ENCODE assay signal across 24 mouse cellular contexts in genomic region chr1:77339701-77340100, GRCm38 (mm10).
DNase-seq lines count a peak whose midpoint lies in the region; ATAC-seq and TF ChIP-seq lines count a peak whose summit lies in the region.
"Had no signal": no experiment of that assay in that cellular context is flagged by ENCODE, and none has a peak within 500 bp of the region (broad histone marks: within the 10 kb centered on the region; RNA-seq: fewer than 3 reads in every experiment).

No protein-coding gene starts in this region.

- ATAC-seq in kidney, postnatal 0 days (replicated peaks; ENCODE audit: low FRiP score, low read depth) = no peak
- ATAC-seq in kidney, embryonic 14.5 days (ENCODE audit: low FRiP score, low TSS enrichment) = no peak
- ATAC-seq: activated CD4-positive, CD25-positive, alpha-beta regulatory T cell, adult 4 months; CD4-positive, CD25-positive, alpha-beta regulatory T cell, adult 4 months; forebrain, embryonic 13.5 days; forebrain, embryonic 15.5 days; forebrain, postnatal 0 days had no signal

- H3K4me1 ChIP-seq in kidney, postnatal 0 days (replicated peaks; ENCODE audit: insufficient read depth, low read length) = no peaks in the 10 kb centered on the region
- peaks cover 13% of the 10 kb centered on the region for H3K4me1 ChIP-seq in kidney, embryonic 14.5 days (ENCODE audit: control insufficient read depth, insufficient read depth, low read length)
- peaks cover 38% of the 10 kb centered on the region for H3K4me1 ChIP-seq in embryonic facial prominence, embryonic 10.5 days

- no peak overlapping the region for H3K4me3 ChIP-seq in kidney, postnatal 0 days (replicated peaks; ENCODE audit: low read depth, low read length)
- no peak overlapping the region for H3K4me3 ChIP-seq in kidney, embryonic 14.5 days (ENCODE audit: low read length)
- H3K4me3 ChIP-seq in embryonic facial prominence, embryonic 10.5 days = no peak overlapping the region
- H3K4me3 ChIP-seq: embryonic facial prominence, embryonic 12.5 days; forebrain, embryonic 13.5 days; forebrain, embryonic 15.5 days had no signal

- WGBS in kidney, postnatal 0 days = 67% methylated on average over 5 of the region's 5 CpGs
- WGBS in kidney, embryonic 14.5 days = 63% methylated on average over 5 of the region's 5 CpGs
- 69% methylated on average over 5 of the region's 5 CpGs for WGBS in embryonic facial prominence, embryonic 10.5 days

- H3K9me3 ChIP-seq in kidney, postnatal 0 days (replicated peaks; ENCODE audit: low read length) = no peaks in the 10 kb centered on the region
- H3K9me3 ChIP-seq in kidney, embryonic 14.5 days (ENCODE audit: control insufficient read depth, low read length) = no peaks in the 10 kb centered on the region
- no peaks in the 10 kb centered on the region for H3K9me3 ChIP-seq in embryonic facial prominence, embryonic 10.5 days
- H3K9me3 ChIP-seq: embryonic facial prominence, embryonic 12.5 days; forebrain, embryonic 13.5 days; forebrain, embryonic 15.5 days had no signal

- no peaks in the 10 kb centered on the region for H3K27me3 ChIP-seq in kidney, postnatal 0 days (ENCODE audit: insufficient read depth, low read length)
- H3K27me3 ChIP-seq in kidney, embryonic 14.5 days (ENCODE audit: control insufficient read depth, insufficient read depth, low read length) = no peaks in the 10 kb centered on the region
- no peaks in the 10 kb centered on the region for H3K27me3 ChIP-seq in embryonic facial prominence, embryonic 10.5 days (replicated peaks; ENCODE audit: low read depth, poor library complexity, severe bottlenecking)
- H3K27me3 ChIP-seq: embryonic facial prominence, embryonic 12.5 days; forebrain, embryonic 13.5 days; forebrain, embryonic 15.5 days had no signal

- no peak overlapping the region for H3K27ac ChIP-seq in kidney, postnatal 0 days
- no peak overlapping the region for H3K27ac ChIP-seq in kidney, embryonic 14.5 days (ENCODE audit: low read depth, low read length)
- H3K27ac ChIP-seq in embryonic facial prominence, embryonic 10.5 days (replicated peaks) = peak overlapping the region; percentile 68
- H3K27ac ChIP-seq: embryonic facial prominence, embryonic 12.5 days; forebrain, embryonic 13.5 days; forebrain, embryonic 15.5 days had no signal

- no peaks in the 10 kb centered on the region for H3K36me3 ChIP-seq in kidney, postnatal 0 days (ENCODE audit: insufficient read depth, low read length)
- no peaks in the 10 kb centered on the region for H3K36me3 ChIP-seq in kidney, embryonic 14.5 days (ENCODE audit: control insufficient read depth, insufficient read depth, low read length)
- H3K36me3 ChIP-seq in embryonic facial prominence, embryonic 10.5 days (replicated peaks) = no peaks in the 10 kb centered on the region
- H3K36me3 ChIP-seq: embryonic facial prominence, embryonic 12.5 days; forebrain, embryonic 15.5 days had no signal

- no peak overlapping the region for H3K9ac ChIP-seq in kidney, postnatal 0 days (ENCODE audit: low read depth, low read length)
- H3K9ac ChIP-seq in kidney, embryonic 14.5 days (ENCODE audit: low read depth, low read length) = no peak overlapping the region
- H3K9ac ChIP-seq: embryonic facial prominence, embryonic 12.5 days; forebrain, embryonic 13.5 days; forebrain, embryonic 15.5 days; forebrain, postnatal 0 days had no signal

- H3K4me2 ChIP-seq in kidney, postnatal 0 days (ENCODE audit: low read length) = no peak overlapping the region
- no peak overlapping the region for H3K4me2 ChIP-seq in kidney, embryonic 14.5 days (replicated peaks; ENCODE audit: low read depth, low read length)
- H3K4me2 ChIP-seq: embryonic facial prominence, embryonic 12.5 days; forebrain, embryonic 13.5 days; forebrain, embryonic 15.5 days had no signal

- TF ChIP-seq CTCF in kidney, postnatal 0 days (IDR thresholded peaks at IDR 0.05; ENCODE audit: low read depth) = no peak

- peak; percentile 13 for DNase-seq in kidney, postnatal 0 days (ENCODE audit: low spot score)
- DNase-seq in ovary, adult 18-20 months (ENCODE audit: low spot score) = peak; percentile 2
- no peak for DNase-seq in ovary, postnatal 10 days (ENCODE audit: low spot score)
- DNase-seq in embryonic facial prominence, embryonic 10.5 days (ENCODE audit: low spot score) = no peak
- DNase-seq in frontal cortex, postnatal 36 days (ENCODE audit: low spot score in 2 of 2) = no peak
- no peak for DNase-seq in urinary bladder, adult 18-20 months (ENCODE audit: low spot score in 2 of 2)
- DNase-seq: adrenal gland, adult 2 months; adrenal gland, postnatal 10 days; adrenal gland, postnatal 25 days; B cell, adult 2 months; cerebellum, adult 11 months; cerebellum, adult 18-20 months; cerebellum, adult 8-10 months; cerebellum, adult 9-11 months; cerebellum, postnatal 14 days; cerebellum, postnatal 36 days; embryo, embryonic 11 days; forebrain, postnatal 0 days had no signal

Comparison
In these comparisons a context has a peak if more than half of its experiments do, and no peak if none do; other contexts are left out.
1. DNase-seq: peak in kidney, postnatal 0 days (single experiment) and ovary, adult 18-20 months (single experiment); none in ovary, postnatal 10 days (single experiment), embryonic facial prominence, embryonic 10.5 days (single experiment), frontal cortex, postnatal 36 days (0 of 2) and urinary bladder, adult 18-20 months (0 of 2).